Mouse (Mus musculus) spleen, adult 2 months (tissue): ENCODE measurements around the gene Gm7879.
A peak's percentile ranks its signal among the peaks of the same experiment; 100 is the strongest.

Experiments used
- CTCF ChIP-seq: fragments of 200-500 bp; IDR thresholded peaks from 2 replicates; pipeline ENCODE4 v1.5.1; 2011; ENCODE audit warnings: mild to moderate bottlenecking, inconsistent platforms; ENCODE audit not compliant: insufficient read depth, insufficient read length, insufficient replicate concordance; ENCODE audit errors: extremely low read depth
- POLR2A ChIP-seq: fragments of 200-500 bp; IDR thresholded peaks from 2 replicates; pipeline ENCODE4 v1.6.1; 2011; ENCODE audit warnings: low read depth, low read length, inconsistent platforms

- TF ChIP-seq POLR2A (peak; percentile 20; the same call in 1 of the 2 replicates), CTCF (no peak)
These were observed 41.1 kb upstream of the Gm7879 start for GRCm38 (mm10) chr5:43871845-43872244.
